Mouse (Mus musculus): ENCODE data around the gene Tspan11.

DNA sequence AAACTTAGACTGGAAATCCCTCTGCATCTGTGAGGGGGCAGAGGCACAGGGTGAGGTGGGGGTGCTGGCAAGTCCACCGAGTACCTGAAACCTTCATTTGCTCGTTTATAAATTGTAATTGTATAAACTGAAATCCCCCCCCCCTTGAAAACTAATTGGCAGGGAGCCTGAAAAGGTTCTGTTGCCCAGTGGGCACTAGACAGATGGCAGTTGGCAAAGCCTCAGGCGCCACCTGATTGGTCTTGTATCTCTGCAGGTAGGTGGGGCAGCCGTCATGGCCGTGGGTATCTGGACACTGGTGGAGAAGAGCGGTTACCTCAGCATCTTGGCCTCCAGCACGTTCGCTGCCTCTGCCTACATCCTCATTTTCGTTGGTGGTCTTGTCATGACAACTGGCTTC lies 35.9 kb downstream of the Tspan11 start:
- TF ChIP-seq CTCF (IDR thresholded peaks at IDR 0.05; ENCODE audit: low read depth, low read length) (no peak), POLR2A (IDR thresholded peaks at IDR 0.05; ENCODE audit: borderline replicate concordance, low read depth, low read length) (no peak)
